7 mouse cellular contexts compared by ENCODE assay signal in the genomic region with DNA sequence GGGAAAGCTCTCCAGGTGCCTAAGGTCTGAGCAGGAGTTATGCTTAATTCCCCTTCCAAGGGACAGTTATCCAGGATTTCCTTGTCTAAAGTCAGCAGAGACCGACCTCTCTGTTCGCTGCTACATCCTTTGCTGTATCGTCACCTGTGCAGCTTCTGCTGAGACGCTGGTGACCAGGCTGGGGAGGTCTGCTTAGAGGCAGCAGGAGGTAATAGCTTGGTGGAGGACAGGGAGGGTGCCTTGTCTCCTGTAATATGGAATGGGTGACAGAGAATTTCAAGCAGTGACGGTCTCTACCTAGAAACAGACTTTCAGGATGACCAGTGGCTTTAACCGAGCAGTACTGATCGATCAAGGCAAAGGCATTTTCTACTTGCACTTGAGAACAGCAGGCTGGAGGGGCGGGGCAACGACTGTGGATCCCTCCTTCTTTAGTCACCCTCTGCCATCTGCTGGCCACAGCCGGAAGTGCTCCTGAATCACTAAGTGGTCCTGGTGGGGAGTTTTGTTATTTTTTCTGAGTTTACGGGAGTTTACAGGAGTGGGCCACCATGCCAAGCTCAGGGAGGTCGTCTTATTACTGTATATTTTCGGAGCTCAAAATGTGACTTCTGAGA. TPM values are rescaled to one million over a fixed set of nuclear protein-coding genes. Genes with fewer than 3 reads are reported as not detected.
DNase-seq lines count a peak whose midpoint lies in the region; ATAC-seq lines count a peak whose summit lies in the region.

No protein-coding gene starts in this region.

- peak overlapping the region; percentile 40 for H3K4me2 ChIP-seq in embryonic facial prominence, embryonic 12.5 days (replicated peaks)
- peak overlapping the region; percentile 37; the same call in 1 of the 2 replicates for H3K4me2 ChIP-seq in limb, embryonic 11.5 days (ENCODE audit: low read depth, severe bottlenecking)
- H3K4me2 ChIP-seq in midbrain, embryonic 14.5 days (ENCODE audit: low read length): peak overlapping the region; percentile 48

- peak; percentile 56; the same call in 1 of the 2 replicates for ATAC-seq in embryonic facial prominence, embryonic 12.5 days (ENCODE audit: insufficient number of reproducible peaks, insufficient read depth, low FRiP score, low TSS enrichment)
- peak; percentile 76; the same call in 1 of the 2 replicates for ATAC-seq in limb, embryonic 11.5 days (ENCODE audit: insufficient number of reproducible peaks, low FRiP score, low TSS enrichment, low read depth)
- peak; percentile 73; the same call in 1 of the 2 replicates for ATAC-seq in midbrain, embryonic 14.5 days (ENCODE audit: low FRiP score, low TSS enrichment)

- H3K9me3 ChIP-seq in embryonic facial prominence, embryonic 12.5 days: no peaks in the 10 kb centered on the region
- no peaks in the 10 kb centered on the region for H3K9me3 ChIP-seq in limb, embryonic 11.5 days (ENCODE audit: control insufficient read depth, low read length)
- H3K9me3 ChIP-seq in midbrain, embryonic 14.5 days (ENCODE audit: control insufficient read depth, low read length): no peaks in the 10 kb centered on the region

- WGBS in embryonic facial prominence, embryonic 12.5 days: 17% methylated on average over 13 of the region's 13 CpGs
- WGBS in limb, embryonic 11.5 days: 20% methylated on average over 13 of the region's 13 CpGs
- 17% methylated on average over 13 of the region's 13 CpGs for WGBS in midbrain, embryonic 14.5 days

- H3K27me3 ChIP-seq in embryonic facial prominence, embryonic 12.5 days: no peaks in the 10 kb centered on the region
- no peaks in the 10 kb centered on the region for H3K27me3 ChIP-seq in limb, embryonic 11.5 days (ENCODE audit: control insufficient read depth, insufficient read depth, low read length)
- no peaks in the 10 kb centered on the region for H3K27me3 ChIP-seq in midbrain, embryonic 14.5 days (ENCODE audit: control insufficient read depth, insufficient read depth, low read length)

- H3K36me3 ChIP-seq in embryonic facial prominence, embryonic 12.5 days: no peaks in the 10 kb centered on the region
- no peaks in the 10 kb centered on the region for H3K36me3 ChIP-seq in limb, embryonic 11.5 days (ENCODE audit: control insufficient read depth, insufficient read depth, low read length)
- no peaks in the 10 kb centered on the region for H3K36me3 ChIP-seq in midbrain, embryonic 14.5 days (ENCODE audit: control insufficient read depth, insufficient read depth, low read length)

- no peak overlapping the region for H3K27ac ChIP-seq in embryonic facial prominence, embryonic 12.5 days
- no peak overlapping the region for H3K27ac ChIP-seq in limb, embryonic 11.5 days (replicated peaks; ENCODE audit: low read depth, low read length)
- H3K27ac ChIP-seq in midbrain, embryonic 14.5 days (replicated peaks; ENCODE audit: low read depth, low read length): no peak overlapping the region

- peak; percentile 88 for DNase-seq in adrenal gland, postnatal 25 days
- peak; percentile 76 to 92 for DNase-seq in heart, adult 18-20 months
- peak; percentile 83 for DNase-seq in kidney, adult 18-20 months
- DNase-seq in limb, embryonic 11.5 days (ENCODE audit: low spot score): peak; percentile 95
- peak; percentile 95 for DNase-seq in midbrain, embryonic 14.5 days
- DNase-seq in spleen, adult 18-20 months: peak; percentile 39 to 74

- no peak overlapping the region for H3K9ac ChIP-seq in embryonic facial prominence, embryonic 12.5 days
- H3K9ac ChIP-seq in limb, embryonic 11.5 days (ENCODE audit: low read length): no peak overlapping the region; the same call in 1 of the 2 replicates
- H3K9ac ChIP-seq in midbrain, embryonic 14.5 days (replicated peaks; ENCODE audit: low read length): peak overlapping the region; percentile 12; the same call in 1 of the 2 replicates

- no peak overlapping the region for H3K4me3 ChIP-seq in embryonic facial prominence, embryonic 12.5 days
- no peak overlapping the region for H3K4me3 ChIP-seq in limb, embryonic 11.5 days (ENCODE audit: low read depth, low read length)
- H3K4me3 ChIP-seq in midbrain, embryonic 14.5 days (replicated peaks; ENCODE audit: low read depth, low read length): 0 out of 2 replicates have a peak overlapping the region, but pooled peaks have one; percentile 7

- H3K4me1 ChIP-seq in embryonic facial prominence, embryonic 12.5 days: peaks cover 3% of the 10 kb centered on the region; the same call in 1 of the 2 replicates
- H3K4me1 ChIP-seq in limb, embryonic 11.5 days (ENCODE audit: control insufficient read depth, insufficient read depth, low read length): no peaks in the 10 kb centered on the region
- no peaks in the 10 kb centered on the region for H3K4me1 ChIP-seq in midbrain, embryonic 14.5 days (ENCODE audit: control insufficient read depth, insufficient read depth, low read length)

RNA-seq across cellular contexts. Expression of a gene that starts 50.7 kb away (rescaled TPM):
- 74.5 and 80.8 TPM in 2 replicates for total RNA-seq in adrenal gland, postnatal 25 days (2021)
- 83.1 and 88.7 TPM in 2 replicates for polyA plus RNA-seq in embryonic facial prominence, embryonic 12.5 days (2016; fragmentation: Nextera tagmentation; extraction: Ambion mirVana)
- total RNA-seq in heart, adult 18-20 months (2021): 100 to 1,000 TPM in 1 of 2 experiments, 10 to 100 TPM in 1; 92.9 to 112 TPM
- 71.5 and 71.8 TPM in 2 replicates for polyA plus RNA-seq in limb, embryonic 11.5 days (2014; fragmentation: Nextera tagmentation; extraction: Ambion mirVana)
- 63.9 and 69.5 TPM in 2 replicates for polyA plus RNA-seq in midbrain, embryonic 14.5 days (2014; fragmentation: Nextera tagmentation; extraction: Ambion mirVana)
